Mouse (Mus musculus): ENCODE data around the gene Agps. TPM values are rescaled to one million over a fixed set of nuclear protein-coding genes. Genes with fewer than 3 reads are reported as not detected.

Gene Agps
- polyA plus RNA-seq, 1 experiment: 2.9 TPM

GRCm38 (mm10) chr2:75861115-75861514 is 29.1 kb downstream of the Agps start:
- no peaks in the 10 kb centered on the region for H3K27me3 ChIP-seq (replicated peaks)
- no peaks in the 10 kb centered on the region for H3K9me3 ChIP-seq
- H3K4me1 ChIP-seq: no peaks in the 10 kb centered on the region
- TF ChIP-seq FLI1 (IDR thresholded peaks at IDR 0.05; ENCODE audit: low read length): no peak
- peaks cover 82% of the 10 kb centered on the region for H3K36me3 ChIP-seq (replicated peaks; ENCODE audit: low read length)
- H3K4me3 ChIP-seq (replicated peaks): no peak overlapping the region

GRCm38 (mm10) chr2:75869604-75870003 is 37.6 kb downstream of the Agps start:
- Histone ChIP-seq H3K36me3 (replicated peaks; ENCODE audit: low read length) (peaks cover 73% of the 10 kb centered on the region), H3K27me3 (replicated peaks) (no peaks in the 10 kb centered on the region), H3K4me3 (replicated peaks) (no peak overlapping the region), H3K4me1 (peaks cover 6% of the 10 kb centered on the region), H3K9me3 (no peaks in the 10 kb centered on the region)
- TF ChIP-seq GATA1 (IDR thresholded peaks at IDR 0.05; ENCODE audit: borderline replicate concordance, low read length): no peak

DNA sequence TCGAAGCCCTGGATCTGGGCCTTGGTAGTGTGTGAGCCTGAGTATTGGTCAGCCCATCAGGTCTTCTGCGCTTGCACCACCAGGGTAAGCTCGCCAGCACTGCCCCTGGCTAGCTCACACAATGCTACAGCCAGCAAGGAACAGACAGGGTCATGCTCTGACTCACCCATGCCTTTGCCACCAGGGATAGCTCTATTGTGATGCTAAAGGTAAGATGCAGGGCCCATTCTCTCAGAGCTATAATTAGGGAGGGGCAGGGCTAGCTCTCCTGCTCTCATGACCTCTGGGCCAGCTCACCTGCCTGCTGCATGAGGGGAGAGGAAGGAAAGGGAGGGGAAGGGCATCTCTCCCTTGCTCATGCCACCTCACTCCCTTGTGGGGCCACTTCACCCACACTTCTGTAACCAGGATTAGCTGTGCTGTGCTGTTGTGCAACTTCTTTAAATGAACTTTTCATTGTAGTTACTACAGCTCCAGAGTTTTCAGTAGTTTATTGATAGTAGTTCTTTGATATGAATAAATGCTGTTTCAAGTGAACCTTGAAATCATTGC is 42.1 kb downstream of the Agps start:
- Histone ChIP-seq H3K9me3 (no peaks in the 10 kb centered on the region), H3K36me3 (replicated peaks; ENCODE audit: low read length) (peaks cover 71% of the 10 kb centered on the region), H3K27me3 (replicated peaks) (no peaks in the 10 kb centered on the region), H3K4me3 (replicated peaks) (no peak overlapping the region), H3K4me1 (peaks cover 6% of the 10 kb centered on the region)
- TF ChIP-seq FLI1 (IDR thresholded peaks at IDR 0.05; ENCODE audit: low read length): no peak
- no peak for TF ChIP-seq GATA1 (IDR thresholded peaks at IDR 0.05; ENCODE audit: borderline replicate concordance, low read length)

DNA sequence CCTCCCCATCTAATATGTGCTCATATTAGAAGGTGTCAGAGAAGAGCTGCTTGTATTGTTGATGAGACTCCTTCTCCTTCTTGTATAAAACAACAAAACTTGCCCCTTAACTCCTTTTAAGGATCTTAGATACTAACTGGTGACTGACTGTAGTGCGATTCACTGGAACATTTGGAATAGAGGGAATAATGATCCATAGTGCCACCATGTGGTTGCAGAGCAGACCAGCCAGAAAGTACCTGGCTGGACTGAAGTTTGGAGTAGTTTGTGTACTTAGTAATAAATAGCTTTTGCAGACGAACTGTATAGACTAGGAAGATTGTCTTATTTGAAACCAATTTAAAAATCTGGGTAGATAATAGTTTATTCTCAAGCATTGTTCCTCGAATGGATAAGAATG is 47.8 kb downstream of the Agps start:
- H3K4me1 ChIP-seq: no peaks in the 10 kb centered on the region
- H3K9me3 ChIP-seq: no peaks in the 10 kb centered on the region
- no peaks in the 10 kb centered on the region for H3K27me3 ChIP-seq (replicated peaks)
- H3K4me3 ChIP-seq (replicated peaks): no peak overlapping the region
- no peak for TF ChIP-seq FLI1 (IDR thresholded peaks at IDR 0.05; ENCODE audit: low read length)
- no peak for TF ChIP-seq GATA1 (IDR thresholded peaks at IDR 0.05; ENCODE audit: borderline replicate concordance, low read length)
- peaks cover 55% of the 10 kb centered on the region for H3K36me3 ChIP-seq (replicated peaks; ENCODE audit: low read length)

DNA sequence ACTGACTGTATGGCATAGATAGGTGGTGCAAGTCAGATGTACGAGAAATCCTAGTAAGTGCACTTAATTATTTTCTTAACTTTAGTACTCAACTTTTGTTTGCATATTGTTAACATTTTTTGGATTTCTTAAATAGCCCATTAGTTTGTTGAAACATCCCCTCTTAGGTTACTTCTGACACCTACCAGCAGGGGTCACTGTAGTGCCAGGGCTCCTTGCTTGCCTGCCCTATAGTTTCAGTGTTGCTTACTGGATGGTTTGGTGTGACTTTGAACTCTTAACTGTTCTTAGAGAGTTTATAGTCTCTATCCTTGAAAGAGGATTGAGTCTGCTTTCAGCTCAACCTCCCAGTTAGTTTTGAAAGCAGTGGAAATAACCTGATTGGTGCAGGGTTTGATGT is 51.6 kb downstream of the Agps start:
- H3K36me3 ChIP-seq (replicated peaks; ENCODE audit: low read length): peaks cover 55% of the 10 kb centered on the region
- TF ChIP-seq GATA1 (IDR thresholded peaks at IDR 0.05; ENCODE audit: borderline replicate concordance, low read length) (no peak), FLI1 (IDR thresholded peaks at IDR 0.05; ENCODE audit: low read length) (no peak)

DNA sequence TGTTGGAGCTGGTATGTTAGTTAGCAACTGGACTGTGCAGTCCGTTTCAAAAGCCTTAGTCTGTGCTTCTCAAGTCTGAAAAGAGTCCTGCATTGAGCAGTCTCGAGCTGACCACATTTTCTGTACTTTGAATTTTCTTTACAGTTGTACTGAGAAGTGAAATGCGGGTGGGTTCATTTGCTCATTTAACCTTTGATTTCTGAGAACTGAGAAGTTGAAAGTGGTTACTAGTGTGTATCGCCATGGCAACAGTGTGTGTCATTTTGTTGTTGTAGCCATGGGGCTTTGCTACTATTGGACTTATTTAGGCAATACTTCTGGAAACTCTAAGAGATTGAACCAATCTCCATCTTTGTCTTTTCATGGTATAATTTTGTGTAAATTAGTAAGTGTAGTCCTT is 60.0 kb downstream of the Agps start:
- Histone ChIP-seq H3K9me3 (0 out of 2 replicates have a peak, but pooled peaks cover 2% of the 10 kb centered on the region), H3K4me3 (replicated peaks) (no peak overlapping the region), H3K36me3 (replicated peaks; ENCODE audit: low read length) (peaks cover 68% of the 10 kb centered on the region), H3K4me1 (peaks cover 2% of the 10 kb centered on the region; the same call in 1 of the 2 replicates), H3K27me3 (replicated peaks) (no peaks in the 10 kb centered on the region)
- no peak for TF ChIP-seq FLI1 (IDR thresholded peaks at IDR 0.05; ENCODE audit: low read length)
- TF ChIP-seq GATA1 (IDR thresholded peaks at IDR 0.05; ENCODE audit: borderline replicate concordance, low read length): no peak

More for the DNA sequence above, 51.6 kb downstream of the Agps start:
- Histone ChIP-seq H3K4me3 (replicated peaks) (no peak overlapping the region), H3K4me1 (no peaks in the 10 kb centered on the region), H3K9me3 (no peaks in the 10 kb centered on the region), H3K27me3 (replicated peaks) (no peaks in the 10 kb centered on the region)

DNA sequence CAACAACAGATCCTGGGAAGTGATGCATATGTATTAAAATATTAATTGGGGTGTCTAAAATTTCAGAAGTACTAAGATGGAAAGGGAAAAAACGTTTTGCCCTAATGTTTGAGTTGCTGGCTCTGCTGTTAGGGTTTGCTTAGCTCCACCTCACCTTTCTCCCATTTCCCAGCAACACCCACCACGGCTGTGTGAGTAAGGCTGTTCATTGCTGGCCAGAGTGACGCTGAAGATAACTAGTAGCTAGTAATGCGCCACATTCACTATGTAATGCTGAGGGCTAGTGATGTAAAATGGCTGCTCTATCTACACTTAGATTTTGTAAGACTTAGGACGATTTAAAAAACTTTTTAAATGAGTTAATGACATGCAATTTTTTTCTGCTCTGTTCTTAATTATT is 63.7 kb downstream of the Agps start:
- peaks cover 72% of the 10 kb centered on the region for H3K36me3 ChIP-seq (replicated peaks; ENCODE audit: low read length)
- no peak overlapping the region for H3K4me3 ChIP-seq (replicated peaks)
- peaks cover 6% of the 10 kb centered on the region; the same call in 1 of the 2 replicates for H3K4me1 ChIP-seq
- TF ChIP-seq FLI1 (IDR thresholded peaks at IDR 0.05; ENCODE audit: low read length) (no peak), GATA1 (IDR thresholded peaks at IDR 0.05; ENCODE audit: borderline replicate concordance, low read length) (no peak)
- no peaks in the 10 kb centered on the region for H3K27me3 ChIP-seq (replicated peaks)
- peaks cover 14% of the 10 kb centered on the region for H3K9me3 ChIP-seq

GRCm38 (mm10) chr2:75900281-75900680 is 68.3 kb downstream of the Agps start:
- peaks cover 14% of the 10 kb centered on the region for H3K9me3 ChIP-seq
- peaks cover 88% of the 10 kb centered on the region for H3K36me3 ChIP-seq (replicated peaks; ENCODE audit: low read length)
- H3K4me3 ChIP-seq (replicated peaks): no peak overlapping the region
- TF ChIP-seq FLI1 (IDR thresholded peaks at IDR 0.05; ENCODE audit: low read length) (no peak), GATA1 (IDR thresholded peaks at IDR 0.05; ENCODE audit: borderline replicate concordance, low read length) (no peak)
- peaks cover 9% of the 10 kb centered on the region; the same call in 1 of the 2 replicates for H3K4me1 ChIP-seq
- H3K27me3 ChIP-seq (replicated peaks): no peaks in the 10 kb centered on the region

- TF ChIP-seq GATA1 (IDR thresholded peaks at IDR 0.05; ENCODE audit: borderline replicate concordance, low read length) (no peak), FLI1 (IDR thresholded peaks at IDR 0.05; ENCODE audit: low read length) (no peak)
- no peak overlapping the region for H3K4me3 ChIP-seq (replicated peaks)
- peaks cover 84% of the 10 kb centered on the region for H3K36me3 ChIP-seq (replicated peaks; ENCODE audit: low read length)
Measured at GRCm38 (mm10) chr2:75901869-75902268, 69.9 kb downstream of the Agps start.

DNA sequence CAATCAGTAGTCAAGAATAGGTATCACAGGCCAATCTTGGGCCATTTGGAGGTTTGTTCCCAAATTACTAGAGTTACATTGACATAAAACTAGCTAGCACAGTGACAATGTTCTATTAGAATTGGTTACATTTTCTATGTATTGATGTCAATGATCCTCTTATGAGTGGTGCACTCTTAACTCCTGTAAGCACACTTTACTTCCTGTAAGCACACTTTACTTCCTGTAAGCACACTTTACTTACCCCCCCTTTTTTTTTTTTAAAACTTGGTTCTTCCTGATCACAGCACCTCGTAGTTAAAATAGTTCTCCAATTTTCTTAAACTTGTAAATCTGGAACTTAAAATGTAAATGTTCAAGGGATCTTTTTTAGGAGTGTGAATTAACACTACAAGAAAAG is 75.2 kb downstream of the Agps start:
- no peak overlapping the region for H3K4me3 ChIP-seq (replicated peaks)
- no peaks in the 10 kb centered on the region for H3K27me3 ChIP-seq (replicated peaks)
- H3K36me3 ChIP-seq (replicated peaks; ENCODE audit: low read length): peaks cover 89% of the 10 kb centered on the region
- TF ChIP-seq GATA1 (IDR thresholded peaks at IDR 0.05; ENCODE audit: borderline replicate concordance, low read length) (no peak), FLI1 (IDR thresholded peaks at IDR 0.05; ENCODE audit: low read length) (no peak)
- no peaks in the 10 kb centered on the region; the same call in 1 of the 2 replicates for H3K4me1 ChIP-seq
- no peaks in the 10 kb centered on the region for H3K9me3 ChIP-seq

More at GRCm38 (mm10) chr2:75901869-75902268, 69.9 kb downstream of the Agps start:
- no peaks in the 10 kb centered on the region for H3K27me3 ChIP-seq (replicated peaks)
- H3K4me1 ChIP-seq: peaks cover 6% of the 10 kb centered on the region; the same call in 1 of the 2 replicates
- peaks cover 11% of the 10 kb centered on the region for H3K9me3 ChIP-seq
